Mouse (Mus musculus) limb, embryonic 12.5 days (tissue): Measurements from ENCODE around the gene Prpf40b. TPM values are rescaled to one million over a fixed set of nuclear protein-coding genes. Genes with fewer than 3 reads are reported as not detected.

ENCODE experiments used
- ATAC-seq: fragments of 200-750 bp; cut with Nextera tagmentation; 2 replicates; pipeline ENCODE4 v1.8.0; 2017; ENCODE audit warnings: low read depth, moderate TSS enrichment; ENCODE audit not compliant: insufficient number of reproducible peaks, insufficient read depth, low FRiP score, low TSS enrichment
- H3K27ac ChIP-seq: fragments of 300-500 bp; sonication (generic); 2 replicates; pipeline ENCODE4 v1.5.1; 2016; ENCODE audit warnings: mild to moderate bottlenecking, moderate library complexity
- H3K27me3 ChIP-seq: fragments of 300-500 bp; sonication (generic); 2 replicates; pipeline ENCODE4 v1.6.1; 2016; ENCODE audit warnings: mild to moderate bottlenecking, moderate library complexity
- H3K36me3 ChIP-seq: fragments of 300-500 bp; sonication (generic); 2 replicates; pipeline ENCODE4 v1.6.1; 2016; ENCODE audit warnings: mild to moderate bottlenecking, moderate library complexity
- H3K4me1 ChIP-seq: fragments of 300-500 bp; sonication (generic); replicated peaks from 2 replicates; pipeline ENCODE4 v1.6.1; 2016
- H3K4me2 ChIP-seq: fragments of 300-500 bp; sonication (generic); 2 replicates; pipeline ENCODE4 v1.6.1; 2016; ENCODE audit warnings: mild to moderate bottlenecking, moderate library complexity
- H3K4me3 ChIP-seq: fragments of 300-500 bp; sonication (generic); replicated peaks from 2 replicates; pipeline ENCODE4 v1.5.1; 2016; ENCODE audit warnings: mild to moderate bottlenecking
- H3K9ac ChIP-seq: fragments of 300-500 bp; sonication (generic); replicated peaks from 2 replicates; pipeline ENCODE4 v1.6.1; 2016; ENCODE audit warnings: mild to moderate bottlenecking, moderate library complexity
- H3K9me3 ChIP-seq: fragments of 300-500 bp; sonication (generic); 2 replicates; pipeline ENCODE4 v1.6.1; 2016; ENCODE audit warnings: mild to moderate bottlenecking, moderate library complexity
- WGBS: fragments of 180-500 bp; shearing (Covaris S2); methylation state at CpG from one replicate; pipeline ENCODE4 v1.1.7; 2016; 5-methylcytosine and 5-hydroxymethylcytosine counted together
- polyA plus RNA-seq: library from polyadenylated mRNA; unstranded; fragments of >200 nt; fragmentation: Nextera tagmentation; extraction: Ambion mirVana; gene quantifications from 2 replicates; pipeline ENCODE4 v1.2.1, GENCODE M21; 2016

Prpf40b gene
- polyA plus RNA-seq, 1 experiment from 2014 or later, result 74.6 TPM

- Histone ChIP-seq H3K4me2 (no peak overlapping the region), H3K27me3 (no peaks in the 10 kb centered on the region), H3K9me3 (no peaks in the 10 kb centered on the region), H3K4me1 (peaks cover 7% of the 10 kb centered on the region; the same call in 1 of the 2 replicates), H3K9ac (no peak overlapping the region), H3K27ac (no peak overlapping the region), H3K36me3 (no peaks in the 10 kb centered on the region), H3K4me3 (no peak overlapping the region)
- WGBS, result 84% methylated on average over 6 of the region's 6 CpGs
- no peak for ATAC-seq
These were observed 39.6 kb upstream of the Prpf40b start for GRCm38 (mm10) chr15:99255241-99255749.

DNA sequence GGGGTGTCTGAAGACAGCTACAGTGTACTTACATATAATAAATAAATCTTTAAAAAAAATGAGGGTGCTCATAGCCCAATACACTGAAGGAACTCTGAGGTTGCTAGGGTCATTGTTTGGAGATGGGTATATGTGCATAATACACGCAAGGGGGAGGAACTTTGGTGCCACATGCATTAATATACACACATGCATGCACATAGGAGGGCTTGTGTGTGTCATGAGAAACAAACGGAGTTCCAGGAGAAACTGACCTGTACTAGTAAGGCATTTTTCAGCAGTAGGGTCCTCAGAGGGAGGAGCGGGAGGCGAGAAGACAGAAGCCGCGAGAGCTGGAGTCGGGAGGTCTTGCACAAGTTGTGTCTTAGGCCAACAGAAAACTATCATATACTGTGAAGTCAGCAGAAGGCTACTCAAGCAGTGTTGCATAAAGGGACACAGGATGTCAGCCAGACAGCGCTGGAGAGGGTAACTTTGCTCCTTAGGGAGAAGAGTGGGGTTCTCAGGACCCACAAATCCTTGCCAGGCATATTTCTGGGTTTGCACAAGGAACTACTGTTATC lies 35.6 kb upstream of the Prpf40b start:
- ATAC-seq, result no peak
- Histone ChIP-seq H3K4me2 (peak overlapping the region; percentile 19; the same call in 1 of the 2 replicates), H3K9me3 (no peaks in the 10 kb centered on the region), H3K36me3 (no peaks in the 10 kb centered on the region), H3K9ac (no peak overlapping the region), H3K4me1 (0 out of 2 replicates have a peak, but pooled peaks cover 3% of the 10 kb centered on the region), H3K4me3 (no peak overlapping the region), H3K27me3 (no peaks in the 10 kb centered on the region), H3K27ac (no peak overlapping the region)
- WGBS, result 62% methylated on average over 8 of the region's 8 CpGs

DNA sequence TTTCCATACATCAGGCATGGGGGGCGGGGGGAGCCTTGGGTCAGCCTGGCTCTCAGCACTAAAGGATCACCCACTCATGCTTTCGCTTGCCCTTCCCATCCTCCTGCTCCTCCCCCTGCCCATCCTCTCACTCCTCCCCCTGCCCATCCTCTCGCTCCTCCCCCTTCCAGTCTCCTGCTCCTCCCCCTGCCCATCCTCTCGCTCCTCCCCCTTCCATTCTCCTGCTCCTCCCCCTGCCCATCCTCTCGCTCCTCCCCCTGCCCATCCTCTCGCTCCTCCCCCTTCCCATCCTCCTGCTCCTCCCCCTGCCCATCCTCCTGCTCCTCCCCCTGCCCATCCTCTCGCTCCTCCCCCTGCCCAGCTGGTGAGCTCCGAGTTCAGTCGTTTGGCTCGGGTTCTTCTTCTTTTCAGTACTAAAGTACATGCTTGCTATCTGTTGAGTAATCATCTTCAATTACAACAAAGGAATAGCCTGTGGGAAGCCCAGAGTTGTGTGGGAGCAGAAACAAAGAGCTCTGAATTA lies 35.1 kb upstream of the Prpf40b start:
- no peaks in the 10 kb centered on the region for H3K27me3 ChIP-seq
- no peak overlapping the region for H3K9ac ChIP-seq
- no peak overlapping the region for H3K27ac ChIP-seq
- no peaks in the 10 kb centered on the region for H3K9me3 ChIP-seq
- no peak for ATAC-seq
- WGBS, result 4% methylated on average over 6 of the region's 10 CpGs
- no peak overlapping the region for H3K4me3 ChIP-seq
- 0 out of 2 replicates have a peak, but pooled peaks cover 3% of the 10 kb centered on the region for H3K4me1 ChIP-seq
- peak overlapping the region; percentile 35 for H3K4me2 ChIP-seq
- H3K36me3 ChIP-seq, result no peaks in the 10 kb centered on the region

- H3K4me3 ChIP-seq, result no peak overlapping the region
- H3K4me1 ChIP-seq, result peaks cover 9% of the 10 kb centered on the region; the same call in 1 of the 2 replicates
- H3K36me3 ChIP-seq, result no peaks in the 10 kb centered on the region
- no peaks in the 10 kb centered on the region for H3K9me3 ChIP-seq
- H3K9ac ChIP-seq, result no peak overlapping the region
- H3K27me3 ChIP-seq, result no peaks in the 10 kb centered on the region
- no peak for ATAC-seq
- 39% methylated on average over 10 of the region's 10 CpGs for WGBS
- H3K4me2 ChIP-seq, result no peak overlapping the region
- no peak overlapping the region for H3K27ac ChIP-seq
These were observed 32.2 kb upstream of the Prpf40b start for GRCm38 (mm10) chr15:99262702-99263101.

GRCm38 (mm10) chr15:99264363-99264762 lies 30.5 kb upstream of the Prpf40b start:
- no peak overlapping the region for H3K4me2 ChIP-seq
- H3K36me3 ChIP-seq, result no peaks in the 10 kb centered on the region
- H3K27ac ChIP-seq, result no peak overlapping the region
- H3K9ac ChIP-seq, result no peak overlapping the region
- H3K9me3 ChIP-seq, result no peaks in the 10 kb centered on the region
- no peaks in the 10 kb centered on the region for H3K27me3 ChIP-seq
- no peak overlapping the region for H3K4me3 ChIP-seq
- ATAC-seq, result no peak
- WGBS, result 70% methylated on average over 2 of the region's 2 CpGs
- peaks cover 9% of the 10 kb centered on the region; the same call in 1 of the 2 replicates for H3K4me1 ChIP-seq

DNA sequence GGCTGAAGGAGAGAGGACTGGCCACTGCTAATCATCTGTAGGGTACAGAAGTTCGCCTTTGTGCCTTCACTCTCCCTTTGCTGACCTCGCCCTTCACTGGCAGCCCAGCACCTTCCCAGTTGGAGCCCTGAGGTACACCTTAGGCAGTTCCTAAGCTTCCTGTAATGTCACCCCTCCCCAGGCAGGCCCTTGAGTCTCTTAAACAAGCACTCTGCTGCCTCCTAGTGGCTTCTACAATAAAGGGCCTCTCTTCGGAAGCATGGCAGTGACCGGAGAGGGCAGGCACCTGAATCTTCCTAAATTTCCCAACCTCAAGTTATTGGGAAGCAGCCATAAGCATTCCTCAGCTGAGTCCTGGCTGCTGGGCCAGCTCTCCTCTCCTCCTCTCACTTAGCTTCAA lies 29.2 kb upstream of the Prpf40b start:
- ATAC-seq, result no peak

GRCm38 (mm10) chr15:99276095-99276494 lies 18.8 kb upstream of the Prpf40b start:
- WGBS, result 78% methylated on average over 8 of the region's 8 CpGs
- Histone ChIP-seq H3K27ac (no peak overlapping the region), H3K9me3 (no peaks in the 10 kb centered on the region), H3K4me3 (no peak overlapping the region), H3K36me3 (no peaks in the 10 kb centered on the region), H3K4me1 (peaks cover 11% of the 10 kb centered on the region; the same call in 1 of the 2 replicates), H3K27me3 (peaks cover 8% of the 10 kb centered on the region), H3K4me2 (no peak overlapping the region), H3K9ac (no peak overlapping the region)
- no peak for ATAC-seq

More for the DNA sequence above, 29.2 kb upstream of the Prpf40b start:
- no peak overlapping the region for H3K27ac ChIP-seq
- H3K9me3 ChIP-seq, result no peaks in the 10 kb centered on the region
- H3K36me3 ChIP-seq, result no peaks in the 10 kb centered on the region
- 9% methylated on average over 4 of the region's 4 CpGs for WGBS
- H3K4me2 ChIP-seq, result no peak overlapping the region
- H3K27me3 ChIP-seq, result no peaks in the 10 kb centered on the region
- no peak overlapping the region for H3K9ac ChIP-seq
- no peak overlapping the region for H3K4me3 ChIP-seq
- H3K4me1 ChIP-seq, result peaks cover 9% of the 10 kb centered on the region; the same call in 1 of the 2 replicates

GRCm38 (mm10) chr15:99278271-99278670 lies 16.6 kb upstream of the Prpf40b start:
- Histone ChIP-seq H3K27me3 (peaks cover 8% of the 10 kb centered on the region), H3K4me2 (no peak overlapping the region), H3K9me3 (no peaks in the 10 kb centered on the region), H3K4me3 (no peak overlapping the region), H3K27ac (peak overlapping the region; percentile 3; the same call in 1 of the 2 replicates), H3K36me3 (no peaks in the 10 kb centered on the region), H3K9ac (no peak overlapping the region), H3K4me1 (peaks cover 4% of the 10 kb centered on the region; the same call in 1 of the 2 replicates)
- no peak for ATAC-seq
- 78% methylated on average over 7 of the region's 7 CpGs for WGBS

GRCm38 (mm10) chr15:99283456-99283855 lies 11.4 kb upstream of the Prpf40b start:
- Histone ChIP-seq H3K9ac (no peak overlapping the region), H3K4me2 (no peak overlapping the region), H3K4me3 (no peak overlapping the region), H3K9me3 (no peaks in the 10 kb centered on the region), H3K4me1 (peaks cover 4% of the 10 kb centered on the region; the same call in 1 of the 2 replicates), H3K36me3 (no peaks in the 10 kb centered on the region), H3K27ac (no peak overlapping the region), H3K27me3 (peaks cover 5% of the 10 kb centered on the region)
- WGBS, result 64% methylated on average over 10 of the region's 10 CpGs
- ATAC-seq, result no peak

- WGBS, result 40% methylated on average over 14 of the region's 14 CpGs
- H3K4me1 ChIP-seq, result 0 out of 2 replicates have a peak, but pooled peaks cover 3% of the 10 kb centered on the region
- H3K27me3 ChIP-seq, result peaks cover 5% of the 10 kb centered on the region; the same call in 1 of the 2 replicates
- H3K4me2 ChIP-seq, result no peak overlapping the region
- H3K4me3 ChIP-seq, result no peak overlapping the region
- no peak for ATAC-seq
- H3K36me3 ChIP-seq, result no peaks in the 10 kb centered on the region
- H3K27ac ChIP-seq, result no peak overlapping the region
- no peaks in the 10 kb centered on the region for H3K9me3 ChIP-seq
- H3K9ac ChIP-seq, result no peak overlapping the region
These were observed 10.2 kb upstream of the Prpf40b start for GRCm38 (mm10) chr15:99284527-99285188.

GRCm38 (mm10) chr15:99285189-99285535 lies 9.7 kb upstream of the Prpf40b start:
- Histone ChIP-seq H3K4me1 (0 out of 2 replicates have a peak, but pooled peaks cover 3% of the 10 kb centered on the region), H3K9me3 (no peaks in the 10 kb centered on the region), H3K36me3 (no peaks in the 10 kb centered on the region), H3K27ac (no peak overlapping the region), H3K4me3 (no peak overlapping the region), H3K27me3 (no peaks in the 10 kb centered on the region), H3K9ac (no peak overlapping the region), H3K4me2 (no peak overlapping the region)
- no peak for ATAC-seq
- WGBS, result 44% methylated on average over 8 of the region's 8 CpGs
